Mouse (Mus musculus) gastrocnemius, adult 2 months (tissue): Measurements from ENCODE around the gene Nodal. TPM values are rescaled to one million over a fixed set of nuclear protein-coding genes. Genes with fewer than 3 reads are reported as not detected.
A peak's percentile ranks its signal among the peaks of the same experiment; 100 is the strongest.

Experiments
- DNase-seq: peaks from one replicate; pipeline ENCODE4 v3.0.0; 2022
- H3K27ac ChIP-seq: fragments of 200-600 bp; 2 replicates; pipeline ENCODE4 v1.8.1; 2022; ENCODE audit warnings: mild to moderate bottlenecking
- H3K4me3 ChIP-seq: fragments of 200-600 bp; 2 replicates; pipeline ENCODE4 v1.8.1; 2022; ENCODE audit warnings: mild to moderate bottlenecking, moderate library complexity
- CTCF ChIP-seq: fragments of 200-600 bp; IDR thresholded peaks from 2 replicates; pipeline ENCODE4 v1.8.1; 2022; ENCODE audit warnings: antibody characterized with exemption, mild to moderate bottlenecking, moderate library complexity
- intact Hi-C: fragments of 180-260 bp; cut with DNase I; formaldehyde crosslinking; loops from one replicate; pipeline ENCODE4 v1.15.1; 2025
- long read RNA-seq, 2 experiments: library from polyadenylated mRNA; stranded (forward); transcript quantifications; one replicate each; pipeline ENCODE4 v2.0.0; 2021
- total RNA-seq, 2 experiments: library from RNA; stranded (reverse); gene quantifications; 2 replicates each; pipeline ENCODE4 v1.2.3; 2021

Nodal gene
- under 1 TPM in 1 of 2 experiments, not detected in 1; 0.15 TPM for total RNA-seq
- long read RNA-seq, experiment 1, result 0 reads
- long read RNA-seq, experiment 2, result 0 reads

DNA sequence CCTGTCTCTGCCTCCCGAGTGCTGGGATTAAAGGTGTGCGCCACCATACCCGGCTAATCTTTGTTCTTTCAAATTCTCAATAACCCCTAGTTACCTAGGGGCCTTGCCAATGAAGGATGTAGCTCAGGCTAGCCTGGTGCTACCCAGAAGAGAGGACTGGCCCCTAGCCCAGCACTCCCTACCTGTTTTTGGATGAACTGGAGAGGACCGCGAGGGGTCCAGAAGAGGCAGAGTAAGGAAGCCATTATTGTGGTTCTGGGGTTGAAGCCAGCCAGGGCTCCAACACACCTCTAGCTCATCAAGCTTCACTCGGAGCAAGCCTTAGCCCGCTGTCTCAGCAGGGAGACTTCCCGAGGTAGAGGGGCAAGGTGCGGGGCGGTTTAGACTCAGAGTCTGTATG is at the start of gene Nodal:
Nodal (plus strand) TSS at position 301 of the 400 bp plus-strand sequence.
- intact Hi-C loops, result no loop called here
- no peak for TF ChIP-seq CTCF
- H3K27ac ChIP-seq, result peak within 1 kb of the TSS; percentile 68
- peak within 1 kb of the TSS; percentile 69 for H3K4me3 ChIP-seq
- no peak for DNase-seq

DNA sequence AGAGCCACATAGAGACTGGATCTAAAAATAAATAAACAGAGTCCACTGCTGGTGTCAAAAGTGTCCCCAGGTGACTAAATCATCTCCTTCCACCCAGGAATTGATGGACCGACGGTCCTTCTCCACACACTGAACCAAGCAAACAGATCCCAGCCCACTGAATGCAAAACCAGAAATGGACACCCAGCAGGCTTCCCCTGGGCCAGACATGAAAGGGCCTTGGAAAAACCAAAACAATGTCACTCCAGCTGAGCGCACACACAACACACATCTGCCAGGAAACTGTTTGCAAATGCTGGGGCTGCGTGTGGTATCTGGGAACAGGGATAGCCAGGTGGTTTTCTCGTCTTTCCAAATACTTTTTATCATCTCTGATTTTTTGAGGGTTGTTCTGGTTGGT is 48.0 kb upstream of the Nodal start:
- peak overlapping the region; percentile 13; the same call in 1 of the 2 replicates for H3K4me3 ChIP-seq
- peak overlapping the region; percentile 78 for H3K27ac ChIP-seq
- intact Hi-C loops, result no loop called here
- no peak for DNase-seq
- TF ChIP-seq CTCF, result no peak

GRCm38 (mm10) chr10:61370273-61370979 is 47.3 kb upstream of the Nodal start:
- no peak for TF ChIP-seq CTCF
- peak; percentile 67 for DNase-seq
- Histone ChIP-seq H3K27ac (peak overlapping the region; percentile 78), H3K4me3 (peak overlapping the region; percentile 20)
- intact Hi-C loops, result no loop called here

- intact Hi-C loops, result no loop called here
- no peak for DNase-seq
- no peak overlapping the region for H3K4me3 ChIP-seq
- peak overlapping the region; percentile 78 for H3K27ac ChIP-seq
- TF ChIP-seq CTCF, result no peak
These were observed 45.7 kb upstream of the Nodal start for GRCm38 (mm10) chr10:61371884-61372584.

DNA sequence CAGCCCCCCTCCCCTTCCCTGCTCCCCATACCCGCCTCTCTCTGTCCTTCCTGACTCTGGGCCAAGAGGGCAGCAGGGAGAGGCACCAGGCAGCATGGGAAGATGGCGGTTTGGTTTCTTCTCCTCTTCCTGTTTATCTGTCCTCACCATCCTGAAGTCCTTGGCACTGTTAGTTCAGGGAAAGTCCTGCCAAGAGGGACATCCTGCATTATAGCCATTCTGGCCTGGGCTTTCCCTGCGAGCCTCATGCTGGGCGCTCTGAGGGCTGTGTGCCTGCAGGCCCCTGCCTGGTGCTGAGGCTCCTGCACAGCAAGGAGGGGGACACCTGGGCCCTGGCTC is 45.2 kb upstream of the Nodal start:
- H3K27ac ChIP-seq, result peak overlapping the region; percentile 78
- no peak for TF ChIP-seq CTCF
- intact Hi-C loops, result no loop called here
- no peak overlapping the region for H3K4me3 ChIP-seq
- no peak for DNase-seq

DNA sequence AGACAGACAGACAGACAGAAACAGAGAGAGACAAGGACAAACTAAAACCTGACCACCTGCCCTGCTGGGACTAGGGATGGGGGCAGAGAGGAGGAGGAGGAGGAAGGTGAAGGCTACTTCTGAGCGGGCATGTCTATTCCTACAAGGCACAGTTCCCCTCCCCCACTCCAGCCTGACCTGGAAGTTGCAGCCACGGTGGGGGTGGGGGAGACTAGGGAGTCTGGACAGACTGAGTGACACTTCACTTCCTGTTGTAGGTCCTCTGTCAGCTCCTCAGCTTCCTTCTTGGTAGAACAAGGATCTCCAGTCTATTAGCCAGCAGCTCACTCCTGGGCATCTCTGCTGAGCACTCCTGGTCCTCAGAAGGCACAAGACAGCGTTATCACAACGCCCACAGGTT is 43.7 kb upstream of the Nodal start:
- peak overlapping the region; percentile 48 for H3K27ac ChIP-seq
- no peak for TF ChIP-seq CTCF
- DNase-seq, result peak; percentile 50

DNA sequence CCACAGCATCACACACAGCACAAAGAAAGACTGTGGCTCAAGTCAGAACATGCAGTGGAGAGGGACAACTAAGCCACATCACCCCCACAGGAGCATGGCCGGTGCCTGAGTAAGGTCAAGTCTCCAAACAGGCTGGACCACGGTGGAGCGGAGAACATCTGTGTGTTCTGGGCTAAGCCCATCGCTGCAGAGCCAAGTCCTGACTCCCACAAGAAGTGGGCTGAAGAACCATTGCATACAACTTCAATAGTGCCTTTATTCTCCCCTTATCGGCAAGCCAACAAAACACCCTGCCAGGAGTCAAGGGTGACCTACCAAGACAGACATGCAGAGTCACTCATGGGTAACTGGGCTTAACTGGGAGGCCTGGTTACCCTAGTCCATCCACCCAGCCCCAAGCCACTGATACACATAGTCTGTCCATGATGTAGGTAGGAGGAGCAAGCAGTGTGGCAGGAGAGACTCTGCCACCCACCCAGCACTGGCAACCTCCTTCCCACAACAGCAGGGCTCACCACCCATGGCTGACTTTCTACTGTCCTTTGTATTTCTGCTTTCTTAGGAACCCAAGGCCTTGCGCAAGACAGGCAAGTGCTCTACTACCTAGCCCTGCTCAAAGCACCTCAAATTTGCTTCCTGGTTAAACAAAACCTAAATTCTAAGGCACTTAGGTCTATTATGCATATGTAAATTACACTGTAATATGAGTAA is 42.8 kb upstream of the Nodal start:
- H3K4me3 ChIP-seq, result no peak overlapping the region
- peak overlapping the region; percentile 48 for H3K27ac ChIP-seq
- intact Hi-C loops, result no loop called here
- DNase-seq, result no peak
- TF ChIP-seq CTCF, result no peak

More for the DNA sequence above, 43.7 kb upstream of the Nodal start:
- no peak overlapping the region for H3K4me3 ChIP-seq
- intact Hi-C loops, result no loop called here

GRCm38 (mm10) chr10:61378050-61378449 is 39.7 kb upstream of the Nodal start:
- no peak for DNase-seq
- peak overlapping the region; percentile 2; the same call in 1 of the 2 replicates for H3K27ac ChIP-seq
- intact Hi-C loops, result no loop called here
- H3K4me3 ChIP-seq, result no peak overlapping the region
- no peak for TF ChIP-seq CTCF

GRCm38 (mm10) chr10:61378698-61379097 is 39.1 kb upstream of the Nodal start:
- Histone ChIP-seq H3K4me3 (peak overlapping the region; percentile 3; the same call in 1 of the 2 replicates), H3K27ac (peak overlapping the region; percentile 91)
- intact Hi-C loops, result no loop called here
- TF ChIP-seq CTCF, result no peak
- no peak for DNase-seq

DNA sequence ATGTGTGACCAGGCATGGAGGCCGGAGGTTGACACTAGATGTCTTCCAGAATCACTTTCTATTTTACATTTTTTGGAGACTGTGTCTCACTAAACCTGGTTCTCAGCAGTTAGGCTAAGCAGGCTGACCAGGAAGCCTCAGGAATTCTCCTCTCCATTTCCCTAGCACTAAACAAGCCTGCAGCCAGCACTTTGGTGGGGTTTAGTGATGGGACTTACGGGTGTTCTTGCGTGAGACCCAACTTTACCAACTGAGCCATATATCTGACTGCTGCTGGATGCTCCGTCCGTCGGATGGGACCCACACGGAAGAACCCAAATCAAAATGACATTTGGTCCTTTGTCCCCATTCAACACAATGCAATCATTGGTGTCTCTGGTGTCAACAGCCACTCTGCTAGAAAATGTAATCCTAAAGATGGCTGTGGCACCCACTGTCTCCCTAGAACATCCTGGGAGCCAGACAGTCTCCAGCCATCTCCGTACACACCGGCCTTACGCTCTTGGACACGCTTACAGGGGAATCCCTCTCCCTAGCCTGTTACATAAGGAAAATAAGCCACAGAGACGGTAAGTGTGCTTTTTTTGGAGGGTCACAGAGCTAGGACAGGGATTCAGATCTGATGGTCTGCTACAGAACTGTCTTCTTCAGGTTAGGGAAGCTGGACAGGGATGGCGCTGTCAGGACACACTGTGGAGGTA is 38.3 kb upstream of the Nodal start:
- DNase-seq, result peak; percentile 5
- peak overlapping the region; percentile 91 for H3K27ac ChIP-seq
- TF ChIP-seq CTCF, result no peak
- intact Hi-C loops, result loop anchor here (5.0 kb wide), 1 partner anchor 37 kb away; no protein-coding TSS in a partner anchor
- H3K4me3 ChIP-seq, result peak overlapping the region; percentile 89

- intact Hi-C loops, result loop anchor here (5.0 kb wide), 1 partner anchor 38 kb away; no protein-coding TSS in a partner anchor
- Histone ChIP-seq H3K4me3 (peak overlapping the region; percentile 89), H3K27ac (peak overlapping the region; percentile 91)
- TF ChIP-seq CTCF, result no peak
- peak; percentile 83 for DNase-seq
These were observed 37.6 kb upstream of the Nodal start for GRCm38 (mm10) chr10:61380186-61380585.

DNA sequence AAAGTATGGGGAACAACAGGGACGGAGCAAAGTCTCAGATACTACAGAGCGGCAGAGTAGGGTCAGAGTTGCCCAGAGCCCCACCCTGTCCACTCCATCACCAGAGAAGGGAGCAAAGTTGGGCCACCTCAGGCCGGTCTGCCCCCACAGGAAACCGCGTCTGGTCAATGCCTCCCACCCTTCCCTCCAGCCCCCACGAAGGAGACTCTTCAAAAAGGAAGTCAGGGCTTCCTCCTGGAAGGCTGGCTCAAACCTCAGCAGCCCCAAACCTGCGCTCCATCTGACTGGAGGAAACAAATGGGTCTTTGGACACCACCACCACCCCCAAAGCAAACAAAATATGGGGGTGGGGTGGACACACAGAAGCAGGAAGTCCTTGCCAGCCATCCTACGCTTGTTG is 35.9 kb upstream of the Nodal start:
- H3K4me3 ChIP-seq, result peak overlapping the region; percentile 89
- peak overlapping the region; percentile 91 for H3K27ac ChIP-seq
- intact Hi-C loops, result loop anchor here (5.0 kb wide), 1 partner anchor 40 kb away; no protein-coding TSS in a partner anchor
- peak; percentile 26 for DNase-seq
- no peak for TF ChIP-seq CTCF
